Mouse (Mus musculus): ENCODE measurements around the gene Fam172a. TPM values are rescaled to one million over a fixed set of nuclear protein-coding genes. Genes with fewer than 3 reads are reported as not detected.

Gene Fam172a
- polyA plus RNA-seq, 1 experiment from 2014 or later, result 50.6 TPM

- DNase-seq (ENCODE audit: low spot score), result no peak
These were observed 509.6 kb downstream of the Fam172a start for GRCm38 (mm10) chr13:78211231-78212010.

- no peak for DNase-seq (ENCODE audit: low spot score)
These were observed 510.3 kb downstream of the Fam172a start for GRCm38 (mm10) chr13:78212111-78212510.

GRCm38 (mm10) chr13:78213155-78213554 is 511.3 kb downstream of the Fam172a start:
- DNase-seq (ENCODE audit: low spot score), result no peak

DNA sequence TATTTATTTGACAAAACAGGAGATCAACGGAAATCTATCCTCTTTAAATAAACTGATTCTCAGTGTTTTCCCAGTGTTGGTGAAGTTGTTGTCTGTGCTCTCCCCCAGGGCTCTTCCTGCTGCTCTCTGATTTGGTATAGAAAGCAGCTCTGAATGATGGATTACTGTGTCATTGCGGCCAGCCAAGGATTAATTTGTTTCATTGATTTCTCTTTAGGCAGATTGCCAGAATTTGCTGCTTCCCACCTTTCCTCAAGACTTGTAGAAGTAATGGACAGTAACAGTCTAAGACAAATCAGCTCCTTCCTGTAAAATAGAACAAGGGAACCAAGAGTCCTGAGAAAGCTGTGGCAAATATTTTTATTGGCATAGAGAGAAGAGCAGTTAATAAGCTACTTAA is 513.4 kb downstream of the Fam172a start:
- DNase-seq (ENCODE audit: low spot score), result no peak
